Mouse (Mus musculus): ENCODE measurements around the gene Wdr92. TPM values are rescaled to one million over a fixed set of nuclear protein-coding genes. Genes with fewer than 3 reads are reported as not detected.

Wdr92 gene
- polyA plus RNA-seq (2021) = 19.8 TPM

DNA sequence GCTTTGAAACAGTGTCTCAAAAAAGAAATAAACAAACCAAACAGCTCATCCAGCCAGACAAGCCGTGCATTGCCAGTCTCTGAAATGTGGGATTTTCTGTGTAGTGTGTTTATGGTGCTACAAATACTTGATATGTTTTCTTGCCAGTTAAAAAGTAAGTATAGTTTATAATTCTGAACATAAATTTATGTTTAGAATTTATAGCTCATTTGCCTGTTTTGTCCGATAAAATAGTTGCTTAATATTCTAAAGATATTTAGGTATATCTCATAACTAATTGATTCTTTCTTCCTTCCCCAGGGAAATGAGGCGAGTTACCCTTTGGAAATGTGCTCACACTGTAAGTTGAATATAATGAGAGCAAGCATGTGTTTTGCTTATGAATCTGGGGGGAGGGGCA is at the start of gene Wdr92:
TSS of gene Wdr92 (plus strand) at position 301 of the 400 bp plus-strand sequence.
- no peaks in the 10 kb centered on the region for H3K27me3 ChIP-seq
- ChIA-PET POLR2A (no interaction called here), CTCF (interaction anchor here (1.1 to 2.5 kb wide), 5 partner anchors 11 to 21 kb away, joined by 3 to 10 read pairs (median 4); no protein-coding TSS in a partner anchor)
- no peak for TF ChIP-seq CTCF (IDR thresholded peaks at IDR 0.05)
- in situ Hi-C loops (cut with MboI; ENCODE audit: low pct_unique_long_range_greater_than_20kb) = no loop called here
- no peak for ATAC-seq
- no peak for DNase-seq (ENCODE audit: low read depth, low spot score)

DNA sequence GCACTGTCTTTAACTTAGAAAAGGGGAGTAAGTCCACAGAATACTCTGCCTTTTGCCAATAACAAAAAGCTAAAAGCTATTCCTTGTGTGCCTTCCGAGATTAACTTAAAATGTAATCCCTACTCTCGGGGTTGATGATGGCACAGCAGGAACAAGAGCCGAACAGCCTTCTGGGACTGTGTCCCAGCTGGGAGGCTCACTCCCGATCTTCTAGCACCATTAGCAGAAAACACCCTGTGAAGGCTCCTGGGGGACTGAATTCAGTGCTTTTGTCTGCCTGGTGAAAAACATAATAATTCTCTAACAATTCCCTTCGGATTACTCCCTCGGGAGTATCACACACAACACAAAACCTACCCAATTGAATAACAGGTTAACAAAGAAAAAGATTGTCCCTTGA is 46.3 kb upstream of the Wdr92 start:
- no peak for DNase-seq (ENCODE audit: low read depth, low spot score)
- peaks cover 66% of the 10 kb centered on the region for H3K27me3 ChIP-seq
- POLR2A ChIA-PET = no interaction called here
- in situ Hi-C loops (cut with MboI; ENCODE audit: low pct_unique_long_range_greater_than_20kb) = no loop called here
- no peak for TF ChIP-seq CTCF (IDR thresholded peaks at IDR 0.05)
- ATAC-seq = no peak
- CTCF ChIA-PET = no interaction called here

DNA sequence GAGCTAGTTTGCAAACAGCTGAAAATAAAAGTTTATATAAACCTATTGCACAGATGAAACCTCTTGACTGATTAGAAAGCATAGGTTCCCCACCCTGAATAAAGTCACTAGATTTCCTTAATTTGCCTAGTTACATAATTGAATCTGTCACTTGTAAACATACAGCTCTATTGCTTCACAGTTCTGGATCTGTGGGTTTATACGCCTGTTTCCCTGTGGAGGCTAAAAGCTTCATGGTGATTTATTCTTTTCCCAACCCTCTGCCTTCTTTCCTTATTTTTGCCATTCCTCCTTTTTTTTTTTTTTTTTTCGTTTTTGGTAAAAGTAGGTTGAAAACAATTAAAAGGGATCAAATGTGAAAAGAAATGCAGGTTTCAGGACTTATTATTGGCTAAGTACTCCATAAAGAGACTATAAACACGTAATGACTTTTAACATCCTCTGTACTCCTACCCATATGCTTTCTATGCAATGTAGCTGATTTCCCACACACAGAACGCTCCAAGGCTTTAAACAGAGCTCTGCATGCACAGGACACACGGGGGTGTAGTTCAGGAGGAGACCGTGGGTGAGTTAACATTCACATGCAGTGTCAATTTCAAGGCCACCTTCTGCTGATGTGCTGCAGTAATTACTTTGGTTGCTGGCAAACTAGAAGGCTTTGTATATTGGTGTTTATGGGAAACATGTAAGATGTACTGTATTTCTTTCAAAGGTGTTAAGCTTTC is 43.4 kb upstream of the Wdr92 start:
- ATAC-seq (no peak), DNase-seq (ENCODE audit: low read depth, low spot score) (no peak)
- CTCF ChIA-PET = interaction anchor here (0.6 kb wide), 1 partner anchor 60 kb away, joined by 5 read pairs; no protein-coding TSS in a partner anchor
- peaks cover 81% of the 10 kb centered on the region for H3K27me3 ChIP-seq
- no peak for TF ChIP-seq CTCF (IDR thresholded peaks at IDR 0.05)
- POLR2A ChIA-PET = no interaction called here
- in situ Hi-C loops (cut with MboI; ENCODE audit: low pct_unique_long_range_greater_than_20kb) = no loop called here

DNA sequence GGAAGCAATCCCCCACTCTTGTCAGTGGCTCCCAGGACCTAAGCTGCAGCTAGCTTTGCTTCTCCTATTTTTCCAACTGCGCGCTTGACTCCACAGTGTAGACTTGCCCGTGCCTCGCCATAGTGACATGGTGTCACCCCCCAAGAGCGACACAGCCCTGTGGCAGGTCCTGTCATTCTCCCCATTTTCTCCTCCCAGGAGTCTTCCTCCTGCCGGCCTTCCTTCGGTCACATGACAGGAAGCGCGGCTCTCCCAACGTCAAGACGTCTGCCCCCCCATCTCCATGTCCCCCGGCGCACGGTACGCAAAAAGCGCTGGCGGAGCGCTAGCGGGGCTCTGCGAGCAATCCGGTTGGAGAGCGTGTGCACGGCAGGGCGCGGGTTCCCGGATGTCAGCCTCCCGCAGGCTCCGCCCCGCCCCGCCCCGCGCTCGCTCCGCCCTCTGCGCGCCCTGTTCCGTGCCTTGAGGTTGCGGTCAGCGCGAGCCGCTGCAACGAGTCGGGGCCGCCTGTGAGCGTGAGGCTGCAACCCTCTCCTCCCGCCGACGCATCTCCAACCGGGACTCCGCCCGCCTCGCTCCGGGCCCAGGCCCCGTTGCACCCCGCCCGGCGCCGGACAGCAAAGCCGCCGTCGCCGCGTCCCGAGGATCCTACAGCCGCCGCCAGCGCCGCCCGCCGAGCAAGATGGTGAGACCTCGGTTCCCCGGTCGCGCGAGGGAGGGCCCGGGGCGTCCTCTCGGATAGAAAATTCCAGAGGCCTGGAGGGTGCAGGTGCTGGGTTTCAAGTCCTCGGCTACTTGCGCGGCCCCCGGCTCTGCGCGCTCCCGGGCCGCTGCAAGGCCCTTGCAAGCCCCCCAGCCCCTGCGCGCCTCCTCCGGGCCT is 22.8 kb upstream of the Wdr92 start, which contains the start of gene Ppp3r1:
TSS of gene Ppp3r1 (plus strand) at position 406 of the 880 bp plus-strand sequence.
- TF ChIP-seq CTCF (IDR thresholded peaks at IDR 0.05) = no peak
- CTCF ChIA-PET = no interaction called here
- DNase-seq (ENCODE audit: low read depth, low spot score) = peak; percentile 68
- POLR2A ChIA-PET = no interaction called here
- H3K27me3 ChIP-seq = peaks cover 4% of the 10 kb centered on the region
- ATAC-seq = peak; percentile 96
- in situ Hi-C loops (cut with MboI; ENCODE audit: low pct_unique_long_range_greater_than_20kb) = no loop called here

DNA sequence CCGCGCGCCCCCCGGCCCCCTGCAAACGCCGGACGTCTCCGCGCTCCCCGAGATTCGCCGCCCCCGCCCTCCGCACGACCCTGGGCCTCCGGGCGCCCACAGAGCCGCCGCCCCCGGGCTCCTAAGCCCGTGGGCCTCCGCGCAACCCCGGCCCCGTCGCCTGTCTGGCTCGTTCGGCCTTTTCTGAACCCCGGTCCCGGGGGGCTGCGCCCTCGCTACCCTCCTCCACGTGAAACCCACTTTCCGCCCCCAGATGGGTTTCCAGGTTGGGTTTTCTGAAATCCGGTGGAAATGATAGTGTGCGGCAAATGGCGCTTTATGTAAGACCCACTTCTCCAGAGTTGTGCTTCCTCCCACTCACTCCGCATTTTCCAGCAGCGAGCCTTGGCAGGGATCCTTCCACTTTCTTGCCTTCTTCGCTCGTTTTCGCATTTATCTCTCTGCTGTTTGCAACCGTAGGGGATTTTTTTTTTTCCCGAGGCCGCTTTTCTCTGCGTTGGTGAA is 22.1 kb upstream of the Wdr92 start:
- ATAC-seq (peak; percentile 23), DNase-seq (ENCODE audit: low read depth, low spot score) (no peak)
- POLR2A ChIA-PET = no interaction called here
- peaks cover 4% of the 10 kb centered on the region for H3K27me3 ChIP-seq
- in situ Hi-C loops (cut with MboI; ENCODE audit: low pct_unique_long_range_greater_than_20kb) = loop anchor here (5.0 kb wide), 1 partner anchor 43 kb away; no protein-coding TSS in a partner anchor
- no peak for TF ChIP-seq CTCF (IDR thresholded peaks at IDR 0.05)
- CTCF ChIA-PET = interaction anchor here (1.2 to 2.7 kb wide), 6 partner anchors 11 to 46 kb away, joined by 3 to 15 read pairs (median 5); partner anchors contain the start of gene Wdr92

DNA sequence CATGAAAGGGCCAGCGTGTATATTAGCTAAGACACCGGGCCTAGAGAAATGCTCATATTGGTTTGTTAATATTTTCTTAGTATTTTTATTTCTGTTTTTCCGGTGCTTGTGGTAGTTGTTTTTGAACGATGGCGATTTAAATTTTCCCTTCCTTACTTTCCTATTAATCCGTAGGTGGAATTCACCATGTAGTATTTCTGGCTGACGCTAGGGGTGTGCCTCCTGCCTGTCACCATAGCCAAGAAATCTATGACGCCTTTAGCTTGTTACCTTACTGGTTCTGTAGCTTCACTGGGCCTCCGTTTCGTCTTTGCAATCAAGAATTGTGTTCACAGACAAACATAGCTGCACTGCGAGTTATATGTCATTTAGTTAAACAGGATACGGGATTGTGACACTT is 21.7 kb upstream of the Wdr92 start:
- peaks cover 1% of the 10 kb centered on the region for H3K27me3 ChIP-seq
- peak; percentile 71 for TF ChIP-seq CTCF (IDR thresholded peaks at IDR 0.05)
- CTCF ChIA-PET = interaction anchor here (1.0 to 2.7 kb wide), 8 partner anchors 10 to 45 kb away, joined by 3 to 15 read pairs (median 5); partner anchors contain the start of gene Wdr92
- peak; percentile 68 for ATAC-seq
- POLR2A ChIA-PET = no interaction called here
- in situ Hi-C loops (cut with MboI; ENCODE audit: low pct_unique_long_range_greater_than_20kb) = loop anchor here (5.0 kb wide), 1 partner anchor 42 kb away; no protein-coding TSS in a partner anchor
- DNase-seq (ENCODE audit: low read depth, low spot score) = no peak

DNA sequence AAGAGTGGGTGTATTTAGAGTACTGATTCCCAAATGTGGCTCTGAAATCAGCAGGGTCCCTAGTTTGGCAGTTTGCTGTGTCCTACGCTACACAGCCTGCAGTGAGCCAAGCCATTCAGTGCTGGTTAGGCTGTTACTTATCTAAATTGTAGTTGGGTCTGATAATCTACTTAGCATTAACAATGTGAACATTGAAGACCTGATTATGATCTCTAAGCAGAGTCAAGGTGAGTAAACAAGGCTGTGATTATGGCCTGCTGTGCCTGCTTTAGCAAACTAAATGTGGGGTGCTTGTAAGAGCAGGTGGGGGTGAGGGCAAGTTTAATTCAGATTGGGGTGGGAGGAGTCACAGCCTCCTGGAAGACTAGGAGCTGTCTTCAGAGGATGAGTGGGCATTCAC is 18.0 kb upstream of the Wdr92 start:
- POLR2A ChIA-PET = no interaction called here
- in situ Hi-C loops (cut with MboI; ENCODE audit: low pct_unique_long_range_greater_than_20kb) = loop anchor here (5.0 kb wide), 1 partner anchor 38 kb away; no protein-coding TSS in a partner anchor
- no peaks in the 10 kb centered on the region for H3K27me3 ChIP-seq
- no peak for DNase-seq (ENCODE audit: low read depth, low spot score)
- no peak for TF ChIP-seq CTCF (IDR thresholded peaks at IDR 0.05)
- CTCF ChIA-PET = no interaction called here
- ATAC-seq = no peak

DNA sequence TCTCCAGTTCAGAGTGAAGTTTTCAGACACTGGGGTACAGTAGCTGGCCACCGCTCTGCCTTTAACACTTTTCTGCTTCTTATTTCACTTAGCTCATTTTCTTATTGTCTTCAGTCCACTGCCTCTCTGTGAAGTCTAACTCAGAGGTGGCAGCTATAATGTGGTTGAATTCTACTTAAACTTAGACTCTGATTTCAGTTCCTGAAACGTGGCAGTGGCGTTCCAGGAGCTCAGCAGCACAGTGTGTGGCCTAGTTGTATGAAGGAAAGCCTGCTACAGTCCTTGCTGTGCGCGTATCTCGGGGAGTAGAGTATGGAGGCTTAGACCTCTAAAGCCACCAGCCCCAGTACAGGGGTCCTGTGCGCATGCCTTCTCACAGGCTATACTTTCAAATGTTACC is 15.3 kb upstream of the Wdr92 start:
- POLR2A ChIA-PET = interaction anchor here (0.8 kb wide), 1 partner anchor 20 kb away, joined by 4 read pairs; no protein-coding TSS in a partner anchor

DNA sequence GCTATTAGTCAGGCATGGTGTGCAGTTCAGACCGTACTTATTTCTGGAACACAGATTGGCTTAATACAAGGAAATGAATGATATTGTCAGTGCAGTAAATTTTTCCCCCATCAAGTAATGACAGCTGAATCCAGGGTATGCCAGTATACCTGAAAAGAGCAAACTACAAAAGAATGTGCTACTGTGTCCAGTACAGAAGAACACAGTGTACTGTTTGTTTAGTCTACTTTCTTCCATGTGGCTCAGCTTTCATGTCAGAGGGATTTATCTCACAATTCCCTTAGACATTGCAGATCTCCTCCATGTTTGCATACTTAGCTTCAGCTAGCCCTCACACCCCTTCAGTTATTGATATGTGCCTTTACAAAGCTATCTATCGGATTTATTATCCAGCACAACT is 12.6 kb upstream of the Wdr92 start:
- CTCF ChIA-PET = interaction anchor here (1.0 to 4.2 kb wide), 3 partner anchors 8 to 13 kb away, joined by 3 to 15 read pairs (median 4); partner anchors contain the start of gene Wdr92
- ATAC-seq (no peak), DNase-seq (ENCODE audit: low read depth, low spot score) (no peak)
- POLR2A ChIA-PET = no interaction called here
- in situ Hi-C loops (cut with MboI; ENCODE audit: low pct_unique_long_range_greater_than_20kb) = no loop called here
- no peaks in the 10 kb centered on the region for H3K27me3 ChIP-seq
- TF ChIP-seq CTCF (IDR thresholded peaks at IDR 0.05) = no peak

More for the DNA sequence above, 15.3 kb upstream of the Wdr92 start:
- CTCF ChIA-PET = interaction anchor here (1.4 kb wide), 1 partner anchor 12 kb away, joined by 3 read pairs; no protein-coding TSS in a partner anchor
- no peak for ATAC-seq
- in situ Hi-C loops (cut with MboI; ENCODE audit: low pct_unique_long_range_greater_than_20kb) = no loop called here
- H3K27me3 ChIP-seq = no peaks in the 10 kb centered on the region
- TF ChIP-seq CTCF (IDR thresholded peaks at IDR 0.05) = no peak
- DNase-seq (ENCODE audit: low read depth, low spot score) = no peak

All from Patski (cell line).